Mouse (Mus musculus) CH12.LX (cell line): ENCODE measurements around the gene Gm44502.

Experiments
- CTCF ChIP-seq, 2 experiments: IDR thresholded peaks in 1 of 2; conservative IDR thresholded peaks in 1 of 2; 2 replicates each; pipeline ENCODE4 v1.5.1; 2011 to 2012; ENCODE audit warnings: low read depth in 2 of 2, low read length in 2 of 2, improper control_type of control experiment in 1 of 2, inconsistent platforms in 1 of 2, mild to moderate bottlenecking in 1 of 2, moderate library complexity in 1 of 2
- EP300 ChIP-seq: IDR thresholded peaks from 2 replicates; pipeline ENCODE4 v1.6.1; 2011; ENCODE audit warnings: low read length, improper control_type of control experiment
- GABPA ChIP-seq: IDR thresholded peaks from 2 replicates; pipeline ENCODE4 v1.6.1; 2012; ENCODE audit warnings: low read depth, low read length, improper control_type of control experiment, inconsistent platforms; ENCODE audit not compliant: insufficient replicate concordance
- JUND ChIP-seq: conservative IDR thresholded peaks from 2 replicates; pipeline ENCODE4 v1.6.1; 2011; ENCODE audit warnings: low read depth, low read length, improper control_type of control experiment
- MAX ChIP-seq: IDR thresholded peaks from 2 replicates; pipeline ENCODE4 v1.6.1; 2011; ENCODE audit warnings: low read length, improper control_type of control experiment
- POLR2A ChIP-seq: IDR thresholded peaks from 2 replicates; pipeline ENCODE4 v1.6.1; 2011; ENCODE audit warnings: low read depth, mild to moderate bottlenecking, improper control_type of control experiment, low read length
- SMC3 ChIP-seq: IDR thresholded peaks from 2 replicates; pipeline ENCODE4 v1.6.1; 2011; ENCODE audit warnings: low read depth, low read length, improper control_type of control experiment
- UBTF ChIP-seq: IDR thresholded peaks from 2 replicates; pipeline ENCODE4 v1.6.1; 2012; ENCODE audit warnings: low read depth, mild to moderate bottlenecking, inconsistent platforms, low read length, improper control_type of control experiment, moderate library complexity
- ZMIZ1 ChIP-seq: IDR thresholded peaks from 2 replicates; pipeline ENCODE4 v1.6.1; 2012; ENCODE audit warnings: low read depth, mild to moderate bottlenecking, inconsistent platforms, low read length, improper control_type of control experiment

GRCm38 (mm10) chr15:89473370-89473769 is 43.9 kb upstream of the Gm44502 start:
- TF ChIP-seq GABPA (no peak), EP300 (no peak), POLR2A (no peak), ZMIZ1 (no peak), JUND (no peak), CTCF (conservative IDR thresholded peaks at IDR 0.05 in 1 of 2, IDR thresholded peaks at IDR 0.05 in 1 of 2; ENCODE audit: low read depth in 2 of 2, low read length in 2 of 2) (no peak), MAX (no peak), UBTF (no peak), SMC3 (no peak)
